In genomic region chr5:121591417-121592063, GRCm38 (mm10) we compare ENCODE assay signal across 10 mouse cellular contexts. TPM values are rescaled to one million over a fixed set of nuclear protein-coding genes. Genes with fewer than 3 reads are reported as not detected.
DNase-seq lines count a peak whose midpoint lies in the region; TF ChIP-seq lines count a peak whose summit lies in the region.
"Had no signal": no experiment of that assay in that cellular context is flagged by ENCODE, and none has a peak within 500 bp of the region (broad histone marks: within the 10 kb centered on the region; RNA-seq: fewer than 3 reads in every experiment).

No protein-coding gene starts in this region.

- H3K27me3 ChIP-seq in myocyte (ENCODE audit: control insufficient read depth, insufficient read depth, insufficient read length) = no peaks in the 10 kb centered on the region
- no peaks in the 10 kb centered on the region for H3K27me3 ChIP-seq in kidney, adult 2 months (replicated peaks; ENCODE audit: control insufficient read depth, insufficient read depth, low read length)

- peak overlapping the region; percentile 83 for H3K27ac ChIP-seq in bone marrow, adult 2 months (ENCODE audit: control insufficient read depth, insufficient read depth, low read depth, low read length, poor library complexity)
- H3K27ac ChIP-seq in kidney, adult 2 months (ENCODE audit: insufficient read depth, low read depth, low read length) = no peak overlapping the region

- no peaks in the 10 kb centered on the region for H3K79me2 ChIP-seq in myocyte (ENCODE audit: control insufficient read depth, insufficient read depth)

- no peaks in the 10 kb centered on the region for H3K36me3 ChIP-seq in myocyte (ENCODE audit: control insufficient read depth, insufficient read depth)
- no peaks in the 10 kb centered on the region for H3K36me3 ChIP-seq in kidney, adult 2 months (ENCODE audit: control insufficient read depth, insufficient read depth, low read length)

- H3ac ChIP-seq in myocyte (ENCODE audit: control insufficient read depth, insufficient read length) = no peak overlapping the region

- intact Hi-C loops in left cerebral cortex, postnatal 14 days (cut with DNase I) = no loop called here
- intact Hi-C loops in left cerebral cortex, postnatal 10 days (cut with DNase I) = no loop called here

- WGBS in bone marrow, adult 2 months = 14% methylated on average over 11 of the region's 11 CpGs
- 50% methylated on average over 11 of the region's 11 CpGs for WGBS in kidney, adult 2 months

- H3K4me2 ChIP-seq in myocyte (ENCODE audit: low read depth) = peak overlapping the region; percentile 98

- TF ChIP-seq CTCF in bone marrow, adult 2 months (IDR thresholded peaks at IDR 0.05; ENCODE audit: control insufficient read depth, insufficient read depth, low read length) = no peak
- no peak for TF ChIP-seq CTCF in kidney, adult 2 months (conservative IDR thresholded peaks at IDR 0.05; ENCODE audit: insufficient read depth, insufficient read length, low read depth, low read length)

- H3K4me1 ChIP-seq in bone marrow, adult 2 months (ENCODE audit: control insufficient read depth, insufficient read depth, low read length) = peaks cover 12% of the 10 kb centered on the region
- peaks cover 12% of the 10 kb centered on the region; the same call in 1 of the 2 replicates for H3K4me1 ChIP-seq in kidney, adult 2 months (ENCODE audit: control insufficient read depth, insufficient read depth, low read length)

- TF ChIP-seq POLR2A in bone marrow, adult 2 months (IDR thresholded peaks at IDR 0.05; ENCODE audit: borderline replicate concordance, control insufficient read depth, low read depth, low read length) = no peak
- TF ChIP-seq POLR2A in myocyte (IDR thresholded peaks at IDR 0.05; ENCODE audit: insufficient read length, low read depth) = no peak
- TF ChIP-seq POLR2A in kidney, adult 2 months (IDR thresholded peaks at IDR 0.05; ENCODE audit: low read depth, low read length) = no peak

- peak overlapping the region; percentile 38 for H3K4me3 ChIP-seq in bone marrow, adult 2 months (replicated peaks; ENCODE audit: control insufficient read depth, low read depth, low read length)
- H3K4me3 ChIP-seq in myocyte = no peak overlapping the region
- no peak overlapping the region for H3K4me3 ChIP-seq in kidney, adult 2 months (ENCODE audit: insufficient read depth, low read depth, low read length)

- DNase-seq in left cerebral cortex, adult 11 months (ENCODE audit: low spot score) = peak; percentile 12
- no peak for DNase-seq in left cerebral cortex, postnatal 14 days (ENCODE audit: low spot score in 2 of 2)
- peak; percentile 45 for DNase-seq in heart, postnatal 4 days
- no peak for DNase-seq in frontal cortex, postnatal 14 days (ENCODE audit: low spot score in 2 of 2)
- DNase-seq in kidney, adult 2 months = no peak
- no peak for DNase-seq in left cerebral cortex, postnatal 10 days (ENCODE audit: extremely low spot score in 1 of 2, low spot score in 2 of 2)

TF ChIP-seq in myocyte, 11 proteins besides CTCF, POLR2A, EP300 and RAD21:
- TF ChIP-seq MYOD1 (IDR thresholded peaks at IDR 0.05; ENCODE audit: control insufficient read depth in 1 of 3, insufficient read length in 2 of 3, low read depth in 2 of 3) = no peak
- no peak for TF ChIP-seq TCF3 (IDR thresholded peaks at IDR 0.05; ENCODE audit: insufficient read length, low read depth)
- no peak for TF ChIP-seq SRF (IDR thresholded peaks at IDR 0.05; ENCODE audit: control insufficient read depth, insufficient read length, low read depth)
- no peak for TF ChIP-seq REST (IDR thresholded peaks at IDR 0.05; ENCODE audit: insufficient read depth, insufficient read length)
- no peak for TF ChIP-seq MYOG (IDR thresholded peaks at IDR 0.05; ENCODE audit: control insufficient read depth in 1 of 3, insufficient read depth in 1 of 3, insufficient read length in 2 of 3, low read depth in 2 of 3)
- TF ChIP-seq POLR2AphosphoS2 (IDR thresholded peaks at IDR 0.05; ENCODE audit: insufficient read length, low read depth) = no peak
- no peak for TF ChIP-seq E2F4 (IDR thresholded peaks at IDR 0.05; ENCODE audit: insufficient read depth)
- TF ChIP-seq MAX (IDR thresholded peaks at IDR 0.05; ENCODE audit: low read depth) = no peak
- TF ChIP-seq TCF12 (IDR thresholded peaks at IDR 0.05; ENCODE audit: insufficient read depth, poor library complexity, severe bottlenecking) = no peak
- TF ChIP-seq CEBPB (IDR thresholded peaks at IDR 0.05; ENCODE audit: insufficient read depth, poor library complexity, severe bottlenecking) = no peak

RNA-seq across cellular contexts. Expression of gene Aldh2, which starts 2.1 kb away (rescaled TPM):
- total RNA-seq in left cerebral cortex, postnatal 14 days (2021) = 10 to 100 TPM; 77.4 to 87.7 TPM
- 151 and 336 TPM in 2 replicates for polyA plus RNA-seq in bone marrow, adult 2 months (2011; ENCODE audit: insufficient read depth, insufficient read length, low replicate concordance, missing spikeins)
- total RNA-seq in heart, postnatal 4 days (2021) = 100 to 1,000 TPM in 1 of 2 experiments, 10 to 100 TPM in 1; 95.1 to 103 TPM
- 210 TPM for polyA plus RNA-seq in myocyte (2012; fragmentation: generic; extraction: Trizol)
- polyA plus RNA-seq in kidney, adult 2 months (2012; rRNA removed) = 1,369 and 1,431 TPM in 2 replicates
- total RNA-seq in left cerebral cortex, postnatal 10 days (2021) = 10 to 100 TPM; 71.5 to 72.7 TPM

RNA-seq across cellular contexts. Expression of gene Acad12, which starts 27.2 kb away (rescaled TPM):
- total RNA-seq in left cerebral cortex, postnatal 14 days (2021) = 1 to 10 TPM; 5.0 to 5.5 TPM
- polyA plus RNA-seq in bone marrow, adult 2 months (2011; ENCODE audit: insufficient read depth, insufficient read length, low replicate concordance, missing spikeins) = 1.3 and 2.1 TPM in 2 replicates
- 10 to 100 TPM; 21.0 to 21.2 TPM for total RNA-seq in heart, postnatal 4 days (2021)
- polyA plus RNA-seq in myocyte (2012; fragmentation: generic; extraction: Trizol) = 2.1 TPM
- polyA plus RNA-seq in kidney, adult 2 months (2012; rRNA removed) = 47.0 and 51.4 TPM in 2 replicates
- 1 to 10 TPM; 4.0 to 5.4 TPM for total RNA-seq in left cerebral cortex, postnatal 10 days (2021)

RNA-seq across cellular contexts. Expression of gene Mapkapk5, which starts 45.8 kb away (rescaled TPM):
- total RNA-seq in left cerebral cortex, postnatal 14 days (2021) = 10 to 100 TPM; 78.9 to 82.4 TPM
- 40.3 and 47.4 TPM in 2 replicates for polyA plus RNA-seq in bone marrow, adult 2 months (2011; ENCODE audit: insufficient read depth, insufficient read length, low replicate concordance, missing spikeins)
- total RNA-seq in heart, postnatal 4 days (2021) = 10 to 100 TPM; 55.7 to 61.0 TPM
- 100 TPM for polyA plus RNA-seq in myocyte (2012; fragmentation: generic; extraction: Trizol)
- 32.6 and 36.6 TPM in 2 replicates for polyA plus RNA-seq in kidney, adult 2 months (2012; rRNA removed)
- 10 to 100 TPM; 78.6 to 79.8 TPM for total RNA-seq in left cerebral cortex, postnatal 10 days (2021)

RNA-seq across cellular contexts. Expression of gene Adam1a, which starts 46.3 kb away (rescaled TPM):
- 1 to 10 TPM; 7.4 to 9.0 TPM for total RNA-seq in left cerebral cortex, postnatal 14 days (2021)
- 2.6 and 2.7 TPM in 2 replicates for polyA plus RNA-seq in bone marrow, adult 2 months (2011; ENCODE audit: insufficient read depth, insufficient read length, low replicate concordance, missing spikeins)
- total RNA-seq in heart, postnatal 4 days (2021) = 1 to 10 TPM; 3.1 to 3.8 TPM
- 0.77 TPM for polyA plus RNA-seq in myocyte (2012; fragmentation: generic; extraction: Trizol)
- 2.0 and 2.2 TPM in 2 replicates for polyA plus RNA-seq in kidney, adult 2 months (2012; rRNA removed)
- total RNA-seq in left cerebral cortex, postnatal 10 days (2021) = 1 to 10 TPM; 8.1 to 8.2 TPM

RNA-seq across cellular contexts. Expression of gene Gm42878, which starts 46.3 kb away (rescaled TPM):
- not detected for total RNA-seq in left cerebral cortex, postnatal 14 days (2021)
- polyA plus RNA-seq in bone marrow, adult 2 months (2011; ENCODE audit: insufficient read depth, insufficient read length, low replicate concordance, missing spikeins) = 0.23 TPM in 1 of 2 replicates, not detected in the other
- not detected for total RNA-seq in heart, postnatal 4 days (2021)
- 0.13 TPM for polyA plus RNA-seq in myocyte (2012; fragmentation: generic; extraction: Trizol)
- 0.13 TPM in 1 of 2 replicates, not detected in the other for polyA plus RNA-seq in kidney, adult 2 months (2012; rRNA removed)
- total RNA-seq in left cerebral cortex, postnatal 10 days (2021) = not detected
- total RNA-seq: common myeloid progenitor, adult 5-6 weeks; layer of hippocampus, adult 18-20 months had no signal

Comparison
In these comparisons a context has a peak if more than half of its experiments do, and no peak if none do; other contexts are left out.
1. DNase-seq: peak in left cerebral cortex, adult 11 months (single experiment) and heart, postnatal 4 days (single experiment); none in left cerebral cortex, postnatal 14 days (0 of 2), frontal cortex, postnatal 14 days (0 of 2), kidney, adult 2 months (single experiment) and left cerebral cortex, postnatal 10 days (0 of 2).